Mouse (Mus musculus): ENCODE results near the gene Ddi1.

DNA sequence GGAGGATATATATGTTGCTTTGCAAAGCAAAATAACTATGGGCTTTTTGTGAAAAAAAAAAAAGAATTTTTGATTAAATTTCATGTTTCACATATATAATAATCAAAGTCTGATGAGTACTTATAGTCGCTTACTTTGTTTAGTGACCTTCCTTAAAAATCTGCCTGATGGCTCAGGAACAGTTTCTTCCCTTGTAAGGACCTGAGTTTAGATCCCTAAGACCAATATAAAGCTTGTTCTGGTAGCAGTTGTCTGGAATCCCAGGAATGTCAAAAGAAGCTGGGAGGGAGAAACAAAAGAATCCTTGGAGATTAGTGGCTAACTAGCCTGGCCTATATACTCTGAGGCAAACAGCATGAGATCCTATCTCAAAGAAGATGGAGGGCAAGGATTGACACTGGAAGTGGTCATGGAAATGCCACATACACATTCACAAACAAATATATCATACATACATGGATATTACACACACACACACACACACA lies at the start of gene Ddi1:
- TF ChIP-seq CTCF (IDR thresholded peaks at IDR 0.05; ENCODE audit: control insufficient read depth, insufficient read depth, low read length) (no peak), POLR2A (IDR thresholded peaks at IDR 0.05; ENCODE audit: borderline replicate concordance, control insufficient read depth, low read depth, low read length) (no peak)
